Mouse (Mus musculus) A20 (cell line): Measurements from ENCODE around the gene Gm4907.
"Not testable (repeated sequence)": the region's sequence is repeated elsewhere in the genome, so short reads cannot be mapped to it uniquely, and the experiment has no call there.

Experiments
- DNase-seq: peaks from one replicate; pipeline ENCODE4 v3.0.0-alpha.2; 2011; ENCODE audit warnings: low read depth, low spot score

The Gm4907 gene

DNA sequence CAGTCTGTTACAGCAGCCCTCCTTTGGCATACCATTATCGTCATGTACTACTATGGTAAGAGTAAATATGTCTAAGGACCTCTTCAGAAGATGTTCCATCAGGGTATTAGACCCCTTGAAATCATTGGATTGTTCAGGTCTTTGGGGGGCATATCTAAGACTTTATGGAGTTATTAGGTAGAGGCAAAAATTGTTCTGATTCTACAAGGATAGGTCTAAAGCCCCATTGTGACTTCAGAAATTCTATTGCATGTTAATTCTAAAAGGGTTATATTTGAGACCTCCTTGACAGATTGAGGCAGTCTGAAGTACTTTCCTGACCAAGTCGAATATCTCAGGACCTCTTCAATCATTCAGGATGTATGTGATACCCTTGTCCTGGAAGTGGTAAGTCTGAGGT lies at the start of gene Gm4907:
Gm4907 (plus strand) TSS at position 301 of the 400 bp plus-strand sequence.
- DNase-seq: not testable (repeated sequence)

DNA sequence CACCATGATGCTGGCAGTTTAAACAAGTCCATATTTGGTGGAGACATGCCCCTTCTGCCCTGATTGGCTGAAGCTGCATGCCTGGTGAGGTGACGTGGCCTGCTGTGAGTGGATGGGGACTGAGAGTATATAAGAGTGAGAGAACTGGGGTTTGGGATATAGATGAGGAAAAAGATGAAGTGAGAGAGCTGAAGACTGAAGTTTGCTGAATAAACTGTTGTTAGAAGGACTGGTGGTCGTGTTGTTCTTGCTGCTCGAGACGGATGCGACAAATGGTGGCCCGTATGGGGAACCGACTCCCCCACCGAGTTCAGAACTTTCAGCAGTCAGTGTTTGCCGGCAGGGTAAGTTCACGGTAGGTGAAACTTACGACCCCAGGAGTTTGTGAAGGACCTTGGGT lies 48.6 kb upstream of the Gm4907 start:
- DNase-seq: not testable (repeated sequence)

DNA sequence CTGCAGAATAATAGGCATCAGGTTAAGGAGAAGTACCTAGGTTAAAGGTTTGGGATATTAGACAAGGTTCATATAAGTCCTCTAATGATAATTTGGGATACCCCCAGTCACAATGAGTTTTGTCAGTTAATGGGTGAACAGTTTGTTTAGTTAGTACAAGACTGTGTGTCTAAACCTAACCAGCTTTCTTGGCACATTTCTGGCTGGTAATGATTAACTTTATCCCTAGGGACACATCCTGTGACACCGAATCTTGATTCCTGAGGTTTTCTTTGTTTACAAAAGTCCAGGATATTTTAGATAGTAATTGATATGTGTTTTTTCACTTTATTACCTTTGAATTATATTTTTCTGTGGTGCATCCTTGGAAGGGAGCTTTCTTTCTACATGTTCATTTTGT lies 41.4 kb upstream of the Gm4907 start:
- no peak for DNase-seq

DNA sequence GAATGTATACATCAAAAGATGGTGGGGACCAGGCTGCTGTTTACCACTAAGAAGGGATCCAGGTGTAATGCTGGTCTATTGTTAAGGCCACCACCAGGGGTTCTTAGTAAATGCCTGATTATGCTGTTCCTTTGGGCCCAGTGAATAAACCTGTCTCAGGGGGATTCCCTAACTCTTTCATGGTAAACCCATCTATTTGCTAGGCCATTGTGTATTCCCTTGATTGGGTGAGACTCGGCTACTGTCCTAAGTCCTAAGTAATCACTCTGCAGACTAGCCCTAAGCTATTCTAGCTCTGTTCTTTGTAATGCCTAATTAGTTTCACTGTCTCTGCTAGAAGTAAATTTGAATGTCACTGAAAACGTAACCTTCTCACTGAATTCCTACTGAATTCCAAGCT lies 71.8 kb downstream of the Gm4907 start:
- no peak for DNase-seq
